Mouse (Mus musculus): ENCODE data around the gene Slc13a4.

The Slc13a4 gene

GRCm38 (mm10) chr6:35256691-35257090 is 51.2 kb downstream of the Slc13a4 start:
- DNase-seq (ENCODE audit: low read depth, low spot score), result no peak

- DNase-seq (ENCODE audit: low read depth, low spot score), result no peak
These were observed 52.9 kb downstream of the Slc13a4 start for GRCm38 (mm10) chr6:35255017-35255416.

GRCm38 (mm10) chr6:35254136-35254904 is 53.6 kb downstream of the Slc13a4 start:
- no peak for DNase-seq (ENCODE audit: low read depth, low spot score)

GRCm38 (mm10) chr6:35253474-35253873 is 54.5 kb downstream of the Slc13a4 start:
- DNase-seq (ENCODE audit: low read depth, low spot score), result no peak

GRCm38 (mm10) chr6:35252477-35253346 is 55.2 kb downstream of the Slc13a4 start:
- DNase-seq (ENCODE audit: low read depth, low spot score), result peak; percentile 63

- DNase-seq (ENCODE audit: low read depth, low spot score), result no peak
These were observed 56.0 kb downstream of the Slc13a4 start for GRCm38 (mm10) chr6:35251807-35252476.

- DNase-seq (ENCODE audit: low read depth, low spot score), result no peak
These were observed 62.8 kb downstream of the Slc13a4 start for GRCm38 (mm10) chr6:35245086-35245485.

GRCm38 (mm10) chr6:35243989-35244388 is 63.9 kb downstream of the Slc13a4 start:
- no peak for DNase-seq (ENCODE audit: low read depth, low spot score)

- no peak for DNase-seq (ENCODE audit: low read depth, low spot score)
These were observed 64.7 kb downstream of the Slc13a4 start for GRCm38 (mm10) chr6:35243252-35243651.

GRCm38 (mm10) chr6:35236108-35236785 is 71.7 kb downstream of the Slc13a4 start:
- peak; percentile 40 for DNase-seq (ENCODE audit: low read depth, low spot score)

- DNase-seq (ENCODE audit: low read depth, low spot score), result no peak
These were observed 78.5 kb downstream of the Slc13a4 start for GRCm38 (mm10) chr6:35229415-35229814.

- no peak for DNase-seq (ENCODE audit: low read depth, low spot score)
These were observed 82.2 kb downstream of the Slc13a4 start for GRCm38 (mm10) chr6:35225696-35226095.

All from WW6 (cell line).